12 mouse cellular contexts compared by ENCODE assay signal in the genomic region with DNA sequence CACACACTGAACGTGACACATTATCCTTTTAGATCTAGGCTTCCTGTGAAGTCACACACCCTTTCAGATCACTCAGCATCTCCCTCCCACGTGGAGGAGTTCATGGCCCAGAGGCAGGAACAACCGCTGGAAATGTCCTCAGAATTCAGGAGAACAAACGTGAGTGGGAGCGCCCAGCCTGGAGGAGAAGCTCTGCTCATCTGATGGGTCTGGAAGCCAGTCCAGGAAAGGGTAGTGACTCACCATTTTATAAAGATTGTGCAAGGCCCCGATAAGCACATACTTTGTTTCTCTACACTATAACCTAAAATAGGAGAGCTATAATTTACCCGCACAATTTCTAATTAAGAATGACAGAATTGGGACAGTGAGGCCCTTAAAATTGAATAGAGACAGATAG. TPM values are rescaled to one million over a fixed set of nuclear protein-coding genes. Genes with fewer than 3 reads are reported as not detected.
A peak's percentile ranks its signal among the peaks of the same experiment; 100 is the strongest.
DNase-seq lines count a peak whose midpoint lies in the region; ATAC-seq and TF ChIP-seq lines count a peak whose summit lies in the region.
"Had no signal": no experiment of that assay in that cellular context is flagged by ENCODE, and none has a peak within 500 bp of the region (broad histone marks: within the 10 kb centered on the region; RNA-seq: fewer than 3 reads in every experiment).

No protein-coding gene starts in this region.

- no peak overlapping the region for H3K27ac ChIP-seq in lung, postnatal 0 days (ENCODE audit: low read length)
- no peak overlapping the region for H3K27ac ChIP-seq in liver, embryonic 11.5 days (ENCODE audit: low read depth, low read length)
- H3K27ac ChIP-seq: macrophage had no signal

- no peaks in the 10 kb centered on the region for H3K4me1 ChIP-seq in lung, postnatal 0 days (ENCODE audit: insufficient read depth, low read depth, low read length)
- H3K4me1 ChIP-seq in liver, embryonic 11.5 days (replicated peaks; ENCODE audit: control insufficient read depth, insufficient read depth, low read length) = no peaks in the 10 kb centered on the region

- WGBS in lung, postnatal 0 days = 55% methylated on average over 7 of the region's 7 CpGs
- WGBS in liver, embryonic 11.5 days = 68% methylated on average over 7 of the region's 7 CpGs

- DNase-seq in adrenal gland, adult 2 months = peak; percentile 41
- DNase-seq in adrenal gland, adult 8-10 months = no peak
- DNase-seq in lung, postnatal 0 days (ENCODE audit: low spot score) = peak; percentile 43
- DNase-seq in lung, postnatal 4 days = no peak
- peak; percentile 20 to 30 for DNase-seq in adrenal gland, postnatal 36 days
- DNase-seq in left cerebral cortex, postnatal 36 days (ENCODE audit: low spot score in 2 of 2) = peak; percentile 19 to 23
- no peak for DNase-seq in liver, embryonic 11.5 days (ENCODE audit: low spot score)
- DNase-seq: B cell, adult 2 months; thymus, postnatal 4 days had no signal

- ATAC-seq in lung, postnatal 0 days = no peak
- ATAC-seq in megakaryocyte-erythroid progenitor cell, adult 5-6 weeks (replicated peaks; ENCODE audit: low FRiP score, low TSS enrichment, poor library complexity, severe bottlenecking) = no peak
- ATAC-seq in liver, embryonic 11.5 days (replicated peaks; ENCODE audit: low FRiP score) = no peak
- ATAC-seq: inflammation-experienced regulatory T-cells, adult 6 months had no signal

- no peak for TF ChIP-seq EP300 in lung, postnatal 0 days (IDR thresholded peaks at IDR 0.05)

- H3K4me3 ChIP-seq in lung, postnatal 0 days (ENCODE audit: low read depth, low read length) = no peak overlapping the region
- no peak overlapping the region for H3K4me3 ChIP-seq in liver, embryonic 11.5 days (ENCODE audit: low read depth, low read length)

- no peaks in the 10 kb centered on the region for H3K36me3 ChIP-seq in lung, postnatal 0 days (ENCODE audit: insufficient read depth, low read length)
- H3K36me3 ChIP-seq in liver, embryonic 11.5 days (ENCODE audit: control insufficient read depth, insufficient read depth, low read length) = no peaks in the 10 kb centered on the region

- TF ChIP-seq CTCF in lung, postnatal 0 days (IDR thresholded peaks at IDR 0.05) = no peak

- H3K27me3 ChIP-seq in lung, postnatal 0 days (replicated peaks; ENCODE audit: insufficient read depth, low read length) = no peaks in the 10 kb centered on the region
- H3K27me3 ChIP-seq in liver, embryonic 11.5 days (replicated peaks; ENCODE audit: control insufficient read depth, insufficient read depth, low read length) = no peaks in the 10 kb centered on the region

- no peaks in the 10 kb centered on the region for H3K9me3 ChIP-seq in lung, postnatal 0 days (ENCODE audit: low read length)
- no peaks in the 10 kb centered on the region for H3K9me3 ChIP-seq in liver, embryonic 11.5 days (ENCODE audit: control insufficient read depth, low read length)

- no peak overlapping the region for H3K9ac ChIP-seq in lung, postnatal 0 days (replicated peaks; ENCODE audit: low read depth)
- H3K9ac ChIP-seq in liver, embryonic 11.5 days (ENCODE audit: low read depth, low read length) = no peak overlapping the region

- intact Hi-C loops in left cerebral cortex, postnatal 36 days (cut with DNase I) = no loop called here

- no peak overlapping the region for H3K4me2 ChIP-seq in lung, postnatal 0 days (replicated peaks; ENCODE audit: low read depth, low read length)
- H3K4me2 ChIP-seq in liver, embryonic 11.5 days = no peak overlapping the region

RNA-seq across cellular contexts. Expression of gene Nckap5, which starts 24.1 kb away (rescaled TPM):
- 10 to 100 TPM; 49.0 to 74.8 TPM for total RNA-seq in adrenal gland, adult 2 months (2021)
- 21.9 and 27.1 TPM in 2 replicates for polyA plus RNA-seq in adrenal gland, adult 2 months (2012; rRNA removed)
- 10 to 100 TPM; 60.0 to 98.8 (median 71.8) TPM for total RNA-seq in adrenal gland, adult 8-10 months (2022)
- polyA plus RNA-seq in lung, postnatal 0 days (2015; fragmentation: Nextera tagmentation; extraction: Ambion mirVana) = 26.0 and 37.0 TPM in 2 replicates
- total RNA-seq in adrenal gland, postnatal 36 days (2021) = 10 to 100 TPM; 39.0 to 79.2 TPM
- 1 to 10 TPM; 4.3 to 8.5 TPM for total RNA-seq in left cerebral cortex, postnatal 36 days (2021)
- not detected in 2 replicates for total RNA-seq in megakaryocyte-erythroid progenitor cell, adult 5-6 weeks (2014; fragmentation: Nextera tagmentation)
- total RNA-seq in megakaryocyte-erythroid progenitor cell, adult 5-6 weeks (2017) = not detected in 2 replicates
- 0.67 and 1.1 TPM in 2 replicates for polyA plus RNA-seq in liver, embryonic 11.5 days (2014; fragmentation: Nextera tagmentation; extraction: Ambion mirVana)
- polyA plus RNA-seq: macrophage had no signal

Comparison
In these comparisons a context has a peak if more than half of its experiments do, and no peak if none do; other contexts are left out.
1. DNase-seq: peak in adrenal gland, adult 2 months (single experiment), lung, postnatal 0 days (single experiment), adrenal gland, postnatal 36 days (2 of 2) and left cerebral cortex, postnatal 36 days (2 of 2); none in adrenal gland, adult 8-10 months (single experiment), lung, postnatal 4 days (0 of 2) and liver, embryonic 11.5 days (single experiment).
2. RNA of gene Nckap5, which starts 24.1 kb away (total RNA-seq): 39.0 to 79.2 TPM in adrenal gland, postnatal 36 days, 49.0 to 74.8 TPM in adrenal gland, adult 2 months, 60.0 to 98.8 TPM in adrenal gland, adult 8-10 months and 4.3 to 8.5 TPM in left cerebral cortex, postnatal 36 days; not detected in megakaryocyte-erythroid progenitor cell, adult 5-6 weeks; every median in the first group is over 4 times any median in the second.